Mouse (Mus musculus) heart, adult 2 months (tissue): Measurements from ENCODE around the gene Traf3ip2. TPM values are rescaled to one million over a fixed set of nuclear protein-coding genes. Genes with fewer than 3 reads are reported as not detected.

Experiments
- DNase-seq, 2 experiments: peaks; one replicate each; pipeline ENCODE4 v3.0.0; 2021
- H3K27ac ChIP-seq: fragments of 200-600 bp; 2 replicates; pipeline ENCODE4 v1.8.1; 2022
- H3K27me3 ChIP-seq: fragments of 200-500 bp; 2 replicates; pipeline ENCODE4 v1.6.1; 2012; ENCODE audit warnings: mild to moderate bottlenecking, low read length, inconsistent platforms, mixed read lengths; ENCODE audit not compliant: control insufficient read depth, insufficient read depth
- H3K36me3 ChIP-seq: fragments of 200-500 bp; 2 replicates; pipeline ENCODE4 v1.6.1; 2012; ENCODE audit warnings: low read length, inconsistent platforms; ENCODE audit not compliant: control insufficient read depth, insufficient read depth
- H3K4me1 ChIP-seq: fragments of 200-500 bp; 2 replicates; pipeline ENCODE4 v1.6.1; 2011; ENCODE audit warnings: low read length; ENCODE audit not compliant: control insufficient read depth, insufficient read depth
- H3K4me3 ChIP-seq: fragments of 200-600 bp; 2 replicates; pipeline ENCODE4 v1.8.1; 2022
- H3K79me2 ChIP-seq: fragments of 200-500 bp; replicated peaks from 2 replicates; pipeline ENCODE4 v1.6.1; 2012; ENCODE audit warnings: mild to moderate bottlenecking, inconsistent platforms, low read length, moderate library complexity, mixed read lengths; ENCODE audit not compliant: control insufficient read depth, insufficient read depth
- H3K9ac ChIP-seq: fragments of 200-500 bp; 2 replicates; pipeline ENCODE4 v1.6.1; 2012; ENCODE audit warnings: low read depth, mild to moderate bottlenecking, control low read depth, inconsistent platforms, low read length, mixed read lengths
- CTCF ChIP-seq: fragments of 200-600 bp; IDR thresholded peaks from 2 replicates; pipeline ENCODE4 v1.8.1; 2022; ENCODE audit warnings: antibody characterized with exemption, mild to moderate bottlenecking, moderate library complexity
- EP300 ChIP-seq: fragments of 200-500 bp; IDR thresholded peaks from 2 replicates; pipeline ENCODE4 v1.6.1; 2011; ENCODE audit warnings: low read depth, low read length, control low read depth; ENCODE audit not compliant: insufficient read depth
- POLR2A ChIP-seq: fragments of 200-500 bp; IDR thresholded peaks from 2 replicates; pipeline ENCODE4 v1.6.1; 2011; ENCODE audit warnings: mild to moderate bottlenecking, low read depth, low read length, control low read depth; ENCODE audit not compliant: insufficient read depth
- WGBS: fragments of 180-500 bp; shearing (Covaris S2); methylation state at CpG from one replicate; pipeline ENCODE4 v1.1.7; 2018; 5-methylcytosine and 5-hydroxymethylcytosine counted together
- intact Hi-C: fragments of 180-260 bp; cut with DNase I; formaldehyde crosslinking; loops from one replicate; pipeline ENCODE4 v1.15.1; 2025
- polyA plus RNA-seq: library from polyadenylated mRNA; depleted of rRNA; stranded (reverse); fragments of >200 nt; gene quantifications from 2 replicates; pipeline ENCODE4 v1.2.3, GENCODE M21; 2012
- total RNA-seq, 2 experiments: library from RNA; stranded (reverse); gene quantifications; 2 replicates each; pipeline ENCODE4 v1.2.3; 2021

Traf3ip2 gene
- total and polyA plus RNA-seq, 3 experiments = 5.0 to 7.8 (median 6.5) TPM

DNA sequence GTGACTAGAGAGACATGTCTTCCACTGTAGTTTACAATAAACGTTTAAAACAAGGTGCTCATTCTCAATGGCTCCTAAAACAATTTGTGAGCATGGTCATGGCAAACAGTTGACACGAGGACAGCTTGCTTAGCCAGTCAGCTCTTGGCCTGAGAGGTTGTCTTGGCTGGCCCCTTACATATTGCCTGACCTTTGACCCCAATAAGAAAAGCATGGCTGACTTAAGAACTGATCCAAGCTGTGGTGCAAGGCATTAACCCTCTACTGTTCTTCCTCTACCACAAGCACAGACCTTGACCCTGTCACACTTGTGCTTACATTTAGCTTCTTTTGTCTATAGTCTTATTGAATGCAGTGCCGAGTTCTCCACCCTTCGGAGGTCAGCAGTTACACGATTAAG lies 48.0 kb downstream of the Traf3ip2 start:
- no peak for DNase-seq
- Histone ChIP-seq H3K36me3 (peaks cover 6% of the 10 kb centered on the region; the same call in 1 of the 2 replicates), H3K4me1 (peaks cover 16% of the 10 kb centered on the region), H3K9ac (no peak overlapping the region), H3K27ac (no peak overlapping the region), H3K4me3 (no peak overlapping the region), H3K79me2 (no peaks in the 10 kb centered on the region), H3K27me3 (no peaks in the 10 kb centered on the region)
- TF ChIP-seq POLR2A (no peak), EP300 (no peak), CTCF (no peak)
- 80% methylated on average over 5 of the region's 5 CpGs for WGBS
- intact Hi-C loops = no loop called here

DNA sequence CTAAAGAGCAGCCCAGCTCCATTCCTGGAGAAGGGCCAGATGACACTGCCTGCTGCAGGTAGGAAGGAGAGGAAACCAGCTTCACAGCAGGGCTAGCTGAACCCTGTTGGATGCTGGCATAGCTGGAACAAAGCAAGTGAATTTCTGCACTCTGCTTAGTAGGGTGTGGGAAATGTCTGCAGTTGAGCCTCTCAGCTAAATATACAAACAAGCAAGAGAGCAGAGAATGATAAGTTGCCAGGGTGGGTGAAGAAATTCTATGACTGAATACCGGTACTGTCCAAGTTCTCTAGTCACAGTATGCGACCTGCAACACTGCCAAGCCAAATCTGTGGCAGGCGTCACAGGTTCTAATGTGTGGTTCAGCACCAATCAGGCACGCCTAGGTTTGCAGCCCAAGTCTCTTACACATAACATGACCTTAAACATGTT lies 52.4 kb downstream of the Traf3ip2 start:
- H3K36me3 ChIP-seq = peaks cover 4% of the 10 kb centered on the region; the same call in 1 of the 2 replicates
- H3K4me1 ChIP-seq = peaks cover 5% of the 10 kb centered on the region
- intact Hi-C loops = no loop called here
- H3K79me2 ChIP-seq = no peaks in the 10 kb centered on the region
- WGBS = 71% methylated on average over 4 of the region's 4 CpGs
- no peak for TF ChIP-seq EP300
- TF ChIP-seq POLR2A = no peak
- TF ChIP-seq CTCF = no peak
- H3K27ac ChIP-seq = no peak overlapping the region
- H3K4me3 ChIP-seq = no peak overlapping the region
- no peak overlapping the region for H3K9ac ChIP-seq
- H3K27me3 ChIP-seq = no peaks in the 10 kb centered on the region
- DNase-seq = no peak

DNA sequence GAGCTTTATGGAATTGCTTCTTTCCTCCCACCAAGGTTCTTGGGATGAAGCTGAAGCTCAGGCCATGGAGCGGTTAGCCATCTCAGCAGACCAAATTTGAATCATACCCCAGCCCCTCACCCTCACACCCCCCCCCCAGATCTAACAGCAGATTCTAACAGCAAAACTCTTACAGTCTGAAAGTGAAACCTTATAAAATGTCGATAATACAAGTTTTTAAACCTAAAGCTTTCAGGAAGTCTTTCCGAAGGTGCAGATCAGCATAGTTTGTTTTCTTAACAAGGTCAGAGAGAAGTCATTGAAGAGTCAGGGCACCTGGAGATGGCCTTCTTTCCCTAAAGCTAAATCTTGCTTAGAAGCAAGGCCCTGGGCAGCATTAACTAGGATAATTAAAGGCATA lies 53.3 kb downstream of the Traf3ip2 start:
- no peak overlapping the region for H3K4me3 ChIP-seq
- H3K9ac ChIP-seq = no peak overlapping the region
- H3K4me1 ChIP-seq = peaks cover 2% of the 10 kb centered on the region; the same call in 1 of the 2 replicates
- DNase-seq = no peak
- 74% methylated on average over 3 of the region's 3 CpGs for WGBS
- no peak overlapping the region for H3K27ac ChIP-seq
- H3K79me2 ChIP-seq = no peaks in the 10 kb centered on the region
- no peak for TF ChIP-seq CTCF
- TF ChIP-seq POLR2A = no peak
- TF ChIP-seq EP300 = no peak
- H3K36me3 ChIP-seq = no peaks in the 10 kb centered on the region
- no peaks in the 10 kb centered on the region for H3K27me3 ChIP-seq
- intact Hi-C loops = no loop called here

DNA sequence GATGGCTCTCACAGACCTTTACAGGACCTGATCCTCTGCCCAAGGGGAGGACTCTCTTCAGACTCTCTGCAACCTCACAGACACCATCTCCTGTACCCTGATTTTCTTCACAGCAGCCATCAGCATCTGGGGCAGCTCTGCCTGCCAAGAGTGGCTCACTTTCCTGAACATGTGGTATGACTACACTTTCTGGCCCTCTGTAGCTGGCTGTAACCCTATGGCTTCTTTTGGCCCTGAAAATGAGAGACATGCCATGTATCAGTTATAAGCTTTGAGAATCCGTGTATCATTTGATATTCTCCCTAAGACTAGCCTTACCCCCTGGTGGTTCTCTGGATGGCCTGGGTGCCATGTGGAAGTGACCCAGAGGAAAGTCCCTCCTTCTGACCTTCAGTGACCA lies 58.7 kb downstream of the Traf3ip2 start:
- TF ChIP-seq CTCF (no peak), POLR2A (no peak), EP300 (no peak)
- Histone ChIP-seq H3K36me3 (no peaks in the 10 kb centered on the region), H3K9ac (no peak overlapping the region), H3K4me1 (no peaks in the 10 kb centered on the region; the same call in 1 of the 2 replicates), H3K79me2 (no peaks in the 10 kb centered on the region), H3K27ac (no peak overlapping the region), H3K4me3 (no peak overlapping the region), H3K27me3 (no peaks in the 10 kb centered on the region)
- WGBS = 63% methylated on average over 1 of the region's 1 CpGs
- intact Hi-C loops = no loop called here
- no peak for DNase-seq

DNA sequence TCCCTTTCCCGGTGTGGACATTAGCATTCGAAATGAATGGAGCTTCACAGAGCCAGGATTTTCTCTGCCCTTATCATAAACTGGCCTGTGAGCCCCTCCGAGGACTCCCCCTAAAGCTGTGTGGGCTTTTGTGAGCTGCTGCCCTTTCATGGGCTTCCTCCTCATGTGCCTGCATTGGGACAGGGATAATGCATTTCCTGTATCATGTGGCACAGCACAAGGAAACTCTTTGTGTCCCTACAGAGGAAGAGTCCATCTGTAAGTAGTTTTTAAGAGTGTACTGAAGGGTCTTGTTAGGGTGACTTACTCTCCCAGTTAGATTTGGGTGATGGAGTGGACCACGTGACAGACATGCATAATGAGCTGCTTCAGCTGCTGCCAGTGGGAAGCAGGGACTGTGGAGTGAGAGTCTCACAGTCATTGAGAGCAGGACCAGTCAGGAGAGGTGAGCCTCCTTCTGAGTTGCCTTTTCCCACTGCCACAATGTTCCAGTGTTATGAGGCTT lies 59.9 kb downstream of the Traf3ip2 start:
- Histone ChIP-seq H3K79me2 (no peaks in the 10 kb centered on the region), H3K4me3 (no peak overlapping the region), H3K27ac (no peak overlapping the region), H3K27me3 (no peaks in the 10 kb centered on the region), H3K9ac (no peak overlapping the region), H3K4me1 (no peaks in the 10 kb centered on the region; the same call in 1 of the 2 replicates), H3K36me3 (no peaks in the 10 kb centered on the region)
- 44% methylated on average over 4 of the region's 4 CpGs for WGBS
- no peak for DNase-seq
- intact Hi-C loops = no loop called here
- no peak for TF ChIP-seq POLR2A
- no peak for TF ChIP-seq CTCF
- TF ChIP-seq EP300 = no peak

DNA sequence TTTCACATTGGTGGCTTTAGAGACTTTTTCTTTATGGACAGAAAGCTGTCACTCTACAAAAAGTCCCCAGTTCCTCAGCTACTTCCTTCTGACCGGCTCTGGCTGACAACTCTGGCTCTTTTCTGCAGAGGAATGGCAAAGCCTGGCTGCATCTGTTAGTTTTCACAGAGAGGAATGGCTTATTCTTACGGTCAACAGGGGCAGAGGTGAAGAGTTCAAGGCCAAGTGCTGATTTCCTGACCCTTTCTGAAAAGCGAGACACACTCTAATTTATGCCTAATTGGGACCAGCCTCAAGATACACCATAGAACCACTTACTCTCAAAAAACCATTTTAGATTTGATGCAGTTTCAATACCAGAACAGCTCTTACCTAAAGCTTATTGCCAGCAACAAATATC lies 61.4 kb downstream of the Traf3ip2 start:
- H3K9ac ChIP-seq = no peak overlapping the region
- no peaks in the 10 kb centered on the region for H3K36me3 ChIP-seq
- H3K27me3 ChIP-seq = no peaks in the 10 kb centered on the region
- no peak for TF ChIP-seq EP300
- TF ChIP-seq CTCF = no peak
- no peak for TF ChIP-seq POLR2A
- intact Hi-C loops = no loop called here
- no peak overlapping the region for H3K27ac ChIP-seq
- no peak for DNase-seq
- 52% methylated on average over 3 of the region's 3 CpGs for WGBS
- H3K4me1 ChIP-seq = no peaks in the 10 kb centered on the region; the same call in 1 of the 2 replicates
- no peak overlapping the region for H3K4me3 ChIP-seq
- no peaks in the 10 kb centered on the region for H3K79me2 ChIP-seq
